Mouse (Mus musculus) frontal cortex, postnatal 14 days (tissue): ENCODE data around the gene Vezt.

ENCODE experiments used
- DNase-seq, 2 experiments: peaks; one replicate each; pipeline ENCODE4 v3.0.0; 2022; ENCODE audit warnings: low spot score in 2 of 2

Vezt gene

DNA sequence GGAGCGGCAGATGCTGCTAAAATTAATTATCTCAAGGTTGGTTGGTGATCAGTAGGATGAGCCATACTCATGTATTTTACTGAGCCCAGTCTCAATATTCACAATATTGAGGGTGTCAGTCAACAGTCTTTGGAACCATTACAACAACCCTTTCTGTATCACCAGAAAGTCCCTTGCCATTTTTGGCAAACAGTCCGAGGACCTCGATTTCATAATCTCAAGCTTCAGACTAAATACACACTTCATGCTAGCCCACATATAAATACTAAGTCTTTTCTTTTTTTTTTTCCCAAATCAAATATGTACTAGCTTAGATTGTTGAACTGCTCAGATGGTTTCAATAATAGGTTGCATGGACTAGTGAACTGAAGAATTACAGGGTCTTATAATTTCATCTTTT lies 84.6 kb downstream of the Vezt start:
- DNase-seq: no peak

DNA sequence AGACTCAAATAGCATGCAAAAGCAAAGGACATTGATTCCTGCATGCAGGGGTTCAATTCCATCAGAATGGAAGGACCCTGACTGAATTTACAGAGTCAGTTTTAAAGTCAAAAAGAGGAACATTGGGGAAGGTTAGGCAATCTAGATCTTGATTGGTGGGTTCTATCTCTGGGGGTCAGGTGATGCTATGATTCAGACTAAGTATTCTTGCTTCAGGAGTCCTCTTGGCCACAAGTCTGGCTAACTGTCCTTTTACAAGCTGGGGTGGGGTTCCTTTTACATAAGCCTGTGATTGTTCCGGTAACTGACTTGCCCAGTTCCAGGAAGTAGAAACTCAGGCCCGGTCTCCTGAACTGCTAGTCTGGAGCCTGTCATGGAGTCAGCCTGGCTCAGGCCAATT lies 85.7 kb downstream of the Vezt start:
- DNase-seq: no peak

DNA sequence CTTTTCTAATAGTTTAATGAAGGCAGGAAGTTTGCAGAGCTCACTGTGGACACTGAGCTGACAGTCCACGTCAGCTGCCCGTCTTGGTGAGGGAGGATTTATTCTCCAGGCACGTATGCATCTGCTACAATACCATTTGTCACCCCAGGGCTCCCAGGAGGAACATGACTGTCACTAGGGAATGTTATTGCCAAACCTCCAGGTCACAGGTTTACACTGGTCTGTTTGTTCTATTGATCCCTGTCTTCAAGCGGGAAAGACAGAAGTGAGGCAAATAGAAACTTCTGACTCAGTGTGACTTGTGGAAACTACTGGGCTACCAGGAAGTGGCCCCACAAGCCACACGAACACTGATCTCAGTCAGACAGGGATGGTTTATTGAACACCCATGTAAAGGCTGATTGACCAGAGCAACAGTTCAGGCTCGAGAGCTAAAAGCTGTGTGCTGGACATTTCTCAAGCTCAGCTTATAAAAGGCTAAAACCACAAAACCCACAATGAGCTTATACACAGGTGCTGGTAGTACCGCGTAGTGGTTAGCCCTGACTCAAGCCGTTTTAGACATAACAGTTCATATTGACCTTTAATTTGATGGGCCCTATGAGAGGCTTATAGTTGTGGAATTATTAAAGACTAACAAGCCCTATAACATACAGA lies 89.6 kb downstream of the Vezt start:
- DNase-seq: no peak

DNA sequence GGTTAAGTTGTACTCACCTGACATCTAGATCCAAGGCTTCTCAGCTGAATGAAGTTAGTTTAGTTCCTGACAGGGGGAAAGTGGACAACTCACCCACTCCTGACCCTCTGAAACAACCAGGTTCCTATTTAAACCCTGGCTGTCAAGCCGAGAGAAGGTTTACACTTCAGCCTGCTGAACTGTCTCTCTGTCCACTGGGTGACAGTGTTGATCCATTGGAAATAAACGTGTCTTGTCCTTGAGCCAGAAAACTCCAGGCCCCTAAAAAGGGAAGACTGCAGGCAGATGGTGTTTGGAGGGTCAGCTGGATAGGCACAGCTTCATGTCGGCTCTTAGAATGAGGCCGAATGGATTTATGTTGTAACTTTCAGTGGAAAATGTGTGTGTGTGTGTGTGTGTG lies 90.3 kb downstream of the Vezt start:
- no peak for DNase-seq

DNA sequence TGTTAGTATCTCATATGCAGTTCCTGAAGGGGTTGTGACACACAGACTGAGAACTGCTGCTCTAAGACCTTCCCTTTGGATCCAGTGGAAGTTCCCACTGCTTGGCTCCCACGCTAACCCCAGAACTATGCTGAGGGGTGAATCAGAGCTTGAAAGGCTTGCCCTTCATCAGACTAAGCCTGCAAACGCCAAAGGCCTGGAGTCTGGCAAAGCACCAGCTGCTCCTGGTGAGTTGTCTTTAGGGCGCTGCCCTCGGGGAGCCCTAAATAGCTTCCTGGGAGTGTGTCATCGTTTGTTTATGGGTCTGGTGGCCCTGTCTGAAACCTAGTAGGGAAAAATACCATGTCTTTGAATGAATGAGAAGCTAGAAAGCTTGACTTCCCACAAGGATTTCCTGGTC lies 91.4 kb downstream of the Vezt start:
- no peak for DNase-seq

DNA sequence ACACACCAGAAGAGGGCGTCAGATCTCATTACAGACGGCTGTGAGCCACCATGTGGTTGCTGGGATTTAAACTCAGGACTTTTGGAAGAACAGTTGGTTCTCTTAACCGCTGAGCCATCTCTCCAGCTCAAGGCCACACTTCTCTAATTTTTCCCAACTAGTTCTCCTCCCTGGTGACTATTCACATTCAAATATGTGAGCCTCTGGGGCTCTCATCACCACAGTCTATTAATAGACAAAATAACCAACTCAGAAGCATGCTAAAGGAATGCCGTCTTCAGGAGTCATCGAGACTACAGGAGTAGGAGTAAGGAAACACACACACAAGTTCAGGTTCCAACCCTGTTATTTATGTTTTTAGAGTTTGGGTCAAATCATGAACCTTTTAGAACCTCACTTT lies 95.3 kb downstream of the Vezt start:
- no peak for DNase-seq

DNA sequence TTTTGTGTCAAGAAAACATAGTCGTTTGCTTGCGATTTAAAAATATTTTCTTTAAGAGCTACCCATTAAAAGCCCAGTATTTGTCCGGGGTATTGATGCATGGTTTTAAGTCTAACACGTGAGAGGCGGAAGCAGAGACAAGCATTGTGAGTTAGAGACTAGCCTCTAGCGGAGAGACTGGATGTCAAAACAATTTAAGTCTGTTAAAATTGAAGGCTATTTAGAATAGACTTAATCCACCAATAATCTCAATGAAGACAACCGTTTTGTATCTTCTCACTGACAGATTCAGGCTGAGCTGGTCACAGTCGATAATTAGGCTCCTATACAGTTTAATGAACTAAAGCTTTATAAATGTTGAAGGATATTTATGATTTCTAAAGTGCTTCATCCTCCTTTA lies 95.9 kb downstream of the Vezt start:
- no peak for DNase-seq

DNA sequence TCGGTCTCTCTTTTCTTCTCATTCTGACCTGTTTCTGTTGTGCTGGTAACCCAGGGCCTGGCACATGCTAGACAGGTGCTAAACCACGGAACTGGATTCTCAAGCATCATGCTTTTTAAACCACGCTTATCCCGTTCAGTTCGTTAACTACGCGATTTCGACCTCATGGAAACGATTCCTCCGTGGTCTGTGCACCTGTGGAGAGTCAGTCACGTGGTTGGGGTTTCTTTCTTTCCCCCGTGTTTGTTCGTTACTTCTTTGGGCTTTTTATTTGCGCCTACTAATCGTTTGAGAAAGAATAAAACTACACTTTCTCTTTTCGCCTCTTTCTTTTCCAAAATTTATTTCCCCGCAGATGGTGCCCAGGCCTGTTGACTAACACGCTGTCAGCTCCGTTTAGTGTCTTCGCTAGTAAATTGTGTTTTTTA lies 96.8 kb downstream of the Vezt start:
- no peak for DNase-seq

DNA sequence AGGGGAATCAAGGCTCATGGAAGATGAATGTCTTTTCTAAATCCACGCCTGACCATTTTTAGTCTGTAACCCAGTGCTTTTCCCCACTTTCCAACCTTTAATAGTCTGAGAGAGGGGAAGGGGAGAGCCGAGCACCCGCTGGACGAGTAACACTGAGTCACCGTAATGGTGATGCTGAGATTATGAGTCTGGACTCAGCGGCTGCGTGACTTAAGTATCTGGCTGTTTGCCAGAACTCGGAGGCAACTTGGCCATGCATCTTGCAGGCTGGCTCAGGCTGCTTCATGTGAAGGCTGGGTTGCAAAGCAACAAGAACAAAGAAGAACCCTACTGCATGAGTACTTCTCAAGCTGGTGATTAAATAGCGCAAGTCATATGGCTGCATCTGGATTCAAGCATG lies 101.6 kb downstream of the Vezt start:
- no peak for DNase-seq

DNA sequence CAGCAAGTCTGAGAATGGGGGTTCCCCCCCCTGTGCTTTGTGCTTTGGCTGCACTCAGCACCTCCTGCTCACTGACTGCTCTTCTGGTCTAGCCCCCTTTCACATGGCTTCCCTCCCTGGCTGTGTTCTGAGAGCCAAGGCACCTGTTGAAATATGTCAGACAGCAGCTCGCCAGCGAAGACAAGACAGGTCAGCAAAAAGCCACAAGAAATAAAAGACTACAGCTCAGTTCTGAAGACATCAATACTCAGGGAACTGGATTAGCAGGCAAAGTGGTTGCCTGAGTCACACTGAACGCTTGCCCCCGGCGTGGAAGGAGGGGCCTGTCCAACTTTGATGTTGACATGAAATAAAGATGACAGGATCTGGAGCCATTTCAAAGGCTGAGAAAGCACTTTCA lies 102.8 kb downstream of the Vezt start:
- DNase-seq: no peak

DNA sequence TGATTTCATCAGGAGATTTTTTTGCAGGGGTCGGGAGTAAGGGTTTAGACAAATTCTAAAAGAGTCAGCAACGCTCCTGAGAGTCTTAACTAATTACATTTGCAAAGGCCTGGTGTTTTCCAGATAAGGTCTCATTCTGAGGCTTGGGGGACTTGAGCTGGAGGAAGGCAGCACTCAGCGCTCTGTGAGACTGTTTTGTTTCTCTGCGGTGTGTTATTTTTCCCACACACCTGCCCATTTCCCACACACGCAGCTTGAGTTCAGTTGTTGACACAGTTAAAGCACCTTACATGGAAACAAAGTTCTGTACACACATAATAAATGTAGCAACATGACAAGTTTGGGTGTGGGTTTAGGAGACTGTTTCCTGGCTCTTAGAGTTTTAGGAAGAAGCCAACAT lies 103.6 kb downstream of the Vezt start:
- no peak for DNase-seq

DNA sequence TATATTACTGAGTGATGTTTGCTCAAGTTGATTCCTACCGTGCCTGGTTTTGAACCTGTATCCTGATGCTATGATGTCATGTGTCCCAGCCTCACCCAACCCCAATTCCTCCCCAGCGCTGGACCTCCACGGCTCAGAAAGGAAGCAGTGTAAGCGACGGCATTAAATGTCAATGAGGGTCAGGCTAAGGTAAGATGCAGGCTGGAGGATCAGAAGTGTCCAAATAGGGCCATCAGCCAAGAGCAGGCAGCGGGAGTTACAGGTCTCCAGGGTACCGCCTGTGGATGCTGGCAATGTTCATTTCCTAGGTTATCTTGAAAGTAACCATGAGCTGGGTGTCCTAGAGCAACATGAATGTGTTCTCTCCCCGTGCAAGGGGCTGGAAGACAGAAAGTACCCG lies 104.2 kb downstream of the Vezt start:
- no peak for DNase-seq

DNA sequence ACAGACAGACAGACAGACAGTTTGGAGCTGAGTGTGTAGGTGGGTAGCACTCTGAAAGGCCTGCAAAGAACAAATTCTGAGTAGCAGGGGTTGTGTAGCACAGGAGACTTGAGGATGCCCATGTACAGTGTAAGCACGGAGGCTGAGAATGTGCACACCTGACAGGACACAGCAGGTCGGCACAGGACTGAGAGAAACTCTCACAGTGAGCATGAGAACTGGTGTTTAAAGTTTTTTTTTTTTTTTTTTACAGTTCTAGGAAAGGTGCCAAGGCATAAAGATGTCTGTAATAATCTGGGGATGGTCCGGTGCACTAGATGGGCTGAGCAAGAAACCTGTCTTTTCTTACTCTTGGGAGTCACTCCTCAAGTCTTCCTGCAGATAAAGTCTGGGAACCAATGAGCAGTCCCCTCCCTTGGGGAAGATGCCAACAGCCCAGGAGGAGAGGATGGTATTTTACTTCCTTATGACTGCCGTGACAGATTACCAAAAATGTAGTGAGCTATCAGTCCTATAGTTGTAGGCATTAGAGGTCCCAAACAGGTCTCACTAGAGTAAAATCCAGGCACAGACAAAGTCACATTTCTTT lies 105.3 kb downstream of the Vezt start:
- DNase-seq: no peak

DNA sequence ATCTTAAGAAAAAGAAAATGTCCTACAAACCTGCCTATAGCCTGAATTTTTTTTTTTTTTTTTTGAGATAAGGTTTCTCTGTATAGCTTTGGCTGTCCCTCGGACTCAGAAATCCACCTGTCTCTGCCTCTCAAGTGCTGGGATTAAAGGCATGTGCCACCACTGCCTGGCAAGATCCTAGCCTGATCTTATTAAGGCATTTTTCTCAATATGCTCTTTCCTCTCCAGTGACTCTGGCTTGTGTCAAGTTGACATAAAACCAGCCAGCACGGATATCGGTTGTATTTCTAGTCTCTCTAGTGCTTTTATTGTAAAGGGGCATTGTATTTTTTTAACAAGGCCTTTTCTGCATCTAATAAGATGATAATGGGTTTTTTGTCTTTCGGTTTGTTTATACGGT lies 111.0 kb downstream of the Vezt start:
- no peak for DNase-seq

DNA sequence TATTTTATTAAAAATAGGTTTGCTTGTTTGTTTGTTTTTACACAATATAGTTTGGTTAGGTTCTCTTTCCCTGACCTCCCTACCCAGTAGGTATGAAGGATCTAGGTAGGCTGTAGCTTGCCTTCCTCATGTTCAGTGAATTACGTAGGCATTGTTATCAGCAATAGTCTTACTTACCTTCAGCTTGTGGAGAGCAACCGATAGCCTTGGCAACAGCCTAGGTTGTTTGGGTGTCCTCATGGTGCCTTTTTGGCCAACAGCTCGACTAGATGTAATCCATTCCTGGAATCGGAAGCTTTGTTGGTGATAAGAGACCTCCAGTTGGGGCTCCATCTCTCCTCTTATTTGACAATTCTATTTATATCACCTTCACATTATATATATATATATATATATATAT lies 114.5 kb downstream of the Vezt start:
- DNase-seq: no peak

DNA sequence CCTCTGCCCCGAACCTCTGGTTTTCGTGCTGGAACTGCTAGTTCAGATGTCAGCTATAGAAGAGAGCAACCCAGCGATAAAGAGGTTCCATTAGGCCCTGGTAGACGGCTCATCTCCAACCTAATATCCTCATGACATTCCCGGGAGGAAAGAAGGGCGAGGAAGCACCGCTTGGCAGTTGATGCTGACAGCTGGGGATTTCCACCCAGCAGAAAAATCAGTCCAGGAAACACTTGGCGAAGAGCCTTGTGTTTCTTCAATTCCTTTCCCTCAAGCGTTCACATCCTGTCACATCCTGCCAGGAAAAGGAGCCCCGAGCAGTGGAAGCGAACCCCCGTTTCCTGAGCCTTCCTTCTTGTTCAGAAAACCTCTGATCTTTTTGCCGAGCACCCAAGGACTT lies 116.4 kb downstream of the Vezt start:
- peak in 1 of 2 experiments; percentile 6 for DNase-seq

DNA sequence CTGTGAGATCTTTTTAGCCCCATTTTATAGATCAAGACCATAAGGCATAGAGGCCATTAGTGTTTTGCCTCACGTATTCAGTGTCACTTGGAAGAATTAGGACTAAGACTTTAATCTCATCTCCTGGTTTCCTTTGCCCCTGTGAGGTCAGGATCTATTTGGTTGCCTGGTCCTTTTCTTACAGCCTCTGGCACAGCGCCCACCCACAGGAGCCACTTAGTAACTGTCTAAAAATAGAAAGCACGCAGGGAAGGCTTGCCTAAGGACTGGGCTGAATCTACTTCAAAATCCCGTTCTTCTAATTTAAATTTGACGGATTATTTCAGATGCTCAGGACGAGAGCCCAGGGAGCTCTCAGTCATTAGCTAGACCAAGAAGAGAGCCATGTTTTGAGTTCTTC lies 116.9 kb downstream of the Vezt start:
- DNase-seq: no peak

DNA sequence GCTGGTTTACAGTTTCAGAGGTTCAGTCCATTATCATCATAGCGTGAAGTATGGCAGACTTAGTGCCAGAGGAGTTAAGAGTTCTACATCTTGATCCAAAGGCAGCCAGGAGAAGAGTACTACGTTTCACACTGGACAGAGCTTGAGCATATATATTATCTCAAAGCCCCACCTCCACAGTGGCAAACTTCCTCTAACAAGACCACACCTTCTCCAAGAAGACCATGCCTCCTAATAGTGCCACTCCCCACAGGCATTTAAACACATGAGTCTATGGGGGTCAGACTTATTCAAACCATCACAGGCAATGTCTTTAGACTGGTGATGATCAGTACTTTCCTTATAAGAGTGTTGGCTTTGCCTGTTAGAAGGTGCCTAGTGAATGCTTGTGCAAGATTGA lies 117.5 kb downstream of the Vezt start:
- no peak for DNase-seq

DNA sequence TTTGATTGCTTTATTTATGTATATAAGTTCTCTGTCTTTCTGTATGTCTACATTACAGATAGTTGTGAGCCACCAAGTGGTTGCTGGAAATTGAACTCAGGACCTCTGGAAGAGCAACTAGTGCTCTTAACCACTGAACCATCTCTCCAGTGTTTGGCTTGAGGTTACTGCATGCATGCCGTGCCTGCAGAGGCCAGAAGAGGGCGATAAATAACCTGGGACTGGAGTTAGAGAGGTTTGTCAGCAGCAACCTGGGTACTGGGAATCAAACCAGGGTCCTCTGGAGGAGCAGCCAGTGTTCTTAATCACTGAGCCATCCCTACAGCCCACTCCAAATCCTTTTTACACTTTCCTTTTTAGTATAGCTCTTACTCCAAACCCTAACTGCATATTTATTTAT lies 118.8 kb downstream of the Vezt start:
- DNase-seq: no peak

DNA sequence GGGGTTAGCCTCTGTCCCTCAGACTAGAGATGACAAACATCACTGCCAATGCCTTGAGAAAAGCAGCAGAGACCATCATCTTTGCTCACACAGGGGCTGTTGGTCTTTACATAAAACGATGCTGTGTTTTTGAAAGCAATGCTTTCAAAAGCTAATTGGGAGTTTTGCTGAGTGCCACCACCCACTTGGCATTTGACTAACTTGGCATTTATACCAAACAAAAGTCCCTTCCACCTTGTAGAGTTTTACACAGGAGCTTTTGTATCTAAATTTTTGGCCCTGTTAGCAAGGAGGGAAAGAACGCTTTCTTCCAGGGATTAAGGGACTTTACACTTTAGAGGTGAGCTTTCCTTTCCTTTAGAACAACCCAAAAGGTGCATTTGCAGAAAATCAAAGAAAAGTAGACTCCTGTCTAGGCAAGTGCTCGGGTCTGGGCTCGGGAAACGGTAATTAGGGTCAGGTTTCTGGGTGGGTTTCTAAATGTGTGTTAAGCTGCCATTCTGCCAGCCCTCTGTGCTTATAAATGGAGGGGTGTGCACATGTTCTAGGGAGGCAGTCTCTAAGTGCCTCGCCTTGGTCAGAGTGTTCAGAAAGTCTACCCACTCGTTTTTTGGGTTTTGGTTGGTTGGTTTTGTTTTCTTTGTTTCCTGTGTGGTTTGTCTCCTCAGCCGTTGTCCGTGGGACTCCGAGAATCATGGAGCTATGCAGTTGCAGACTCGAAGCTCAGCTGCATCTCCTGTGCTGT lies 119.9 kb downstream of the Vezt start:
- DNase-seq: no peak

DNA sequence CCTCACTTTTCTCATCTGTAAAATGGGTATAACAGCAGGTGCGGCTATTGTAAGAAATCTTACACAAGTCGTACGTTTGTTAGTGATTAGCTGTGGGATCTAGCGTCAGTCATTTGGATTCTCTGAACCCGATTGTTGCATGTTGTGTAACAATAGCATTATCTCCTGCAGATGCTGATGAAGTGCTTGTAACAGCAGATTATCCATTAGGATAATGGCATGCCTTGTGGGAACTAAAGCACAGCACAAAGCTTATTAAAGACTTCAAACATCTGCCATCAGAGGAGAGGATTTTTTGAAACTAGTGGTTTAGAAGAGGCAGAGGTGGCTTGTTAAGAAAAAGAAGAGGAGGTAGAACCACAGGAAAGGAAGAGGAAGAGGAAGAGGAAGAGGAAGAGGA lies 122.1 kb downstream of the Vezt start:
- no peak for DNase-seq

DNA sequence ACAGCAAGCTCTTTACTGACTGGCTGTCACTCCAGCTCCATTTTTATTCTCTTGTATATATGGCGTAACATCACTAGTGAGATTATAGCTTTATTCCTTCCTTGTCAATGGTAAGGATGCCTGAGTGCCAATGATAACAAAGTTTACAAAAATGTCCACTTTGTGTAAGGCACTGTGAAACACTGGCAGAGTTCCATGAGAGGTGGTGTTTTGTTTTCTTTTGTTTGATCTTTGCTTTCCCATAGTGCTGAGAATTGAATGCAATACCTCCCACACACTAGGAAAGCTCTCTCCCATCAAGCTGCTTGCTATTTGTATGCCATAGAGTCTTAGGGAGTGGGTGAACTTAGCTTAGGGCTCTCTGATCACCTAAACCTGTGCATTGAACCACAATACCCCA lies 122.7 kb downstream of the Vezt start:
- DNase-seq: no peak

DNA sequence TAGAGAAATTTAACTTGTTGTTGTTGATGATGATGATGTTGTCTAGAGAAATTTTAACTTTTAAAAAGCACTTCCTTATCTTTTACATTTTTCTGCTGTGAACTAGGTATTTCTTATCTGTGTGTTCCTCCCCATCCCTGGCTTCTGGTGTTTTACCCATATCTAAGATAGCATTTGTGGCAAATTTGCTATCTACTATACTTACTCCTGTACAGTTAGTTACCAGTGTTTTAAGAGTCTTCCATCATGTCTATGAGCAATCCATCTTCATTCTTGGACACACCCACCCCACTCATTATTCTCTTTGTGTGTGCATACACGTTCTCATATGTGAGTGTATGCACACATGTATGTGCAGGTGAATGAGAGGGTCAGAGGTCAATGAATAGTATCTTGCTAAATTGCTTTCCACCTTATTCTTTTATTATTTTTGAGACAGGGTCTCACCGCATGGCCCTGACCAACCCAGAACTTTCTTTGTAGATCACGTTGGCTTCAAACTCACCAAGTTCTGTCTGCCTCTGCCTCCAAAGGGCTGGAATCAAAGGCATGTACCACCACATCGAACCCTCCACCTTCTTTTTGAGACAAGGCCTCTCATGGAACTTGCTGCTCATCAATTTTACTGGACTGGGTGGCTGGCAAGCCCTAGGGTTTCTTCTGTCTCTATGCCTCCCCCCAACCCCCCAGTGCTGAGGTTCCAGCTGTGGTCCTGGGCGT lies 123.3 kb downstream of the Vezt start:
- DNase-seq: no peak
